In genomic region chr3:68607336-68607735, GRCm38 (mm10) we compare ENCODE assay signal across 21 mouse cellular contexts.
A peak's percentile ranks its signal among the peaks of the same experiment; 100 is the strongest.
DNase-seq lines count a peak whose midpoint lies in the region; ATAC-seq and TF ChIP-seq lines count a peak whose summit lies in the region.
"Had no signal": no experiment of that assay in that cellular context is flagged by ENCODE, and none has a peak within 500 bp of the region (broad histone marks: within the 10 kb centered on the region; RNA-seq: fewer than 3 reads in every experiment).

No protein-coding gene starts in this region.

- H3K27me3 ChIP-seq in heart, embryonic 11.5 days (ENCODE audit: control insufficient read depth, insufficient read depth, low read length), result no peaks in the 10 kb centered on the region
- H3K27me3 ChIP-seq in liver, embryonic 16.5 days (ENCODE audit: control insufficient read depth, insufficient read depth, low read depth, low read length), result no peaks in the 10 kb centered on the region
- no peaks in the 10 kb centered on the region for H3K27me3 ChIP-seq in midbrain, embryonic 10.5 days (ENCODE audit: low read depth, poor library complexity, severe bottlenecking)
- H3K27me3 ChIP-seq: forebrain, embryonic 13.5 days; hindbrain, embryonic 12.5 days; hindbrain, embryonic 15.5 days had no signal

- WGBS in heart, embryonic 11.5 days (ENCODE audit: insufficient replicate concordance), result 92% methylated on average over 8 of the region's 8 CpGs
- 66% methylated on average over 8 of the region's 8 CpGs for WGBS in liver, embryonic 16.5 days (ENCODE audit: insufficient replicate concordance)
- WGBS in midbrain, embryonic 10.5 days, result 94% methylated on average over 8 of the region's 8 CpGs

- no peak overlapping the region for H3K9ac ChIP-seq in heart, embryonic 11.5 days (ENCODE audit: low read depth, low read length)
- no peak overlapping the region for H3K9ac ChIP-seq in liver, embryonic 16.5 days (ENCODE audit: low read depth, low read length)
- H3K9ac ChIP-seq: forebrain, embryonic 13.5 days; hindbrain, embryonic 12.5 days; hindbrain, embryonic 15.5 days had no signal

- no peak overlapping the region for H3K4me3 ChIP-seq in heart, embryonic 11.5 days (ENCODE audit: low read depth, low read length)
- H3K4me3 ChIP-seq in layer of hippocampus, adult 2 months, result no peak overlapping the region
- no peak overlapping the region for H3K4me3 ChIP-seq in liver, embryonic 16.5 days (ENCODE audit: low read depth, low read length)
- no peak overlapping the region for H3K4me3 ChIP-seq in midbrain, embryonic 10.5 days
- H3K4me3 ChIP-seq: forebrain, embryonic 10.5 days; forebrain, embryonic 13.5 days; heart, adult 2 months; heart, embryonic 10.5 days; hindbrain, embryonic 12.5 days; hindbrain, embryonic 15.5 days had no signal

- H3K9me3 ChIP-seq in heart, embryonic 11.5 days (replicated peaks; ENCODE audit: control insufficient read depth, low read length), result no peaks in the 10 kb centered on the region
- H3K9me3 ChIP-seq in liver, embryonic 16.5 days (replicated peaks; ENCODE audit: control insufficient read depth, low read length), result no peaks in the 10 kb centered on the region
- H3K9me3 ChIP-seq in midbrain, embryonic 10.5 days (replicated peaks), result no peaks in the 10 kb centered on the region
- H3K9me3 ChIP-seq: forebrain, embryonic 10.5 days; forebrain, embryonic 13.5 days; heart, embryonic 10.5 days; hindbrain, embryonic 12.5 days; hindbrain, embryonic 15.5 days had no signal

- H3K4me2 ChIP-seq in heart, embryonic 11.5 days, result no peak overlapping the region
- H3K4me2 ChIP-seq in liver, embryonic 16.5 days (ENCODE audit: low read depth, low read length), result no peak overlapping the region
- H3K4me2 ChIP-seq: forebrain, embryonic 13.5 days; hindbrain, embryonic 12.5 days; hindbrain, embryonic 15.5 days had no signal

- no peak overlapping the region for H3K27ac ChIP-seq in heart, embryonic 11.5 days (ENCODE audit: low read depth, low read length)
- peak overlapping the region; percentile 87 for H3K27ac ChIP-seq in layer of hippocampus, adult 2 months
- no peak overlapping the region for H3K27ac ChIP-seq in liver, embryonic 16.5 days (ENCODE audit: low read length)
- no peak overlapping the region for H3K27ac ChIP-seq in midbrain, embryonic 10.5 days (replicated peaks)
- H3K27ac ChIP-seq: forebrain, embryonic 10.5 days; forebrain, embryonic 13.5 days; heart, adult 2 months; heart, embryonic 10.5 days; hindbrain, embryonic 12.5 days; hindbrain, embryonic 15.5 days had no signal

- peaks cover 2% of the 10 kb centered on the region; the same call in 1 of the 2 replicates for H3K36me3 ChIP-seq in heart, embryonic 11.5 days (ENCODE audit: control insufficient read depth, insufficient read depth, low read length)
- no peaks in the 10 kb centered on the region for H3K36me3 ChIP-seq in liver, embryonic 16.5 days (ENCODE audit: control insufficient read depth, insufficient read depth)
- 0 out of 2 replicates have a peak, but pooled peaks cover 3% of the 10 kb centered on the region for H3K36me3 ChIP-seq in midbrain, embryonic 10.5 days
- H3K36me3 ChIP-seq: hindbrain, embryonic 12.5 days; hindbrain, embryonic 15.5 days had no signal

- H3K4me1 ChIP-seq in heart, embryonic 11.5 days (ENCODE audit: control insufficient read depth, insufficient read depth, low read length), result peaks cover 9% of the 10 kb centered on the region; the same call in 1 of the 2 replicates
- no peaks in the 10 kb centered on the region for H3K4me1 ChIP-seq in liver, embryonic 16.5 days (ENCODE audit: control insufficient read depth, low read depth, low read length)
- H3K4me1 ChIP-seq in midbrain, embryonic 10.5 days, result no peaks in the 10 kb centered on the region; the same call in 1 of the 2 replicates

- no peak for TF ChIP-seq CTCF in layer of hippocampus, adult 2 months (conservative IDR thresholded peaks at IDR 0.05)

- no peak for ATAC-seq in heart, embryonic 11.5 days (replicated peaks; ENCODE audit: insufficient number of reproducible peaks, low FRiP score, low TSS enrichment)
- ATAC-seq in liver, embryonic 16.5 days (ENCODE audit: low read depth), result peak; percentile 59; the same call in 1 of the 2 replicates
- ATAC-seq: CD4-positive, CD25-positive, alpha-beta regulatory T cell, adult 4 months; forebrain, embryonic 13.5 days; forebrain, embryonic 16.5 days had no signal

- peak; percentile 66 for DNase-seq in heart, adult 11 months
- no peak for DNase-seq in layer of hippocampus, adult 2 months (ENCODE audit: low spot score in 2 of 2)
- DNase-seq in layer of hippocampus, adult 18-20 months (ENCODE audit: low spot score in 2 of 2), result no peak
- DNase-seq in liver, result no peak
- no peak for DNase-seq in midbrain, embryonic 10.5 days (ENCODE audit: low spot score)
- DNase-seq: adrenal gland, adult 2 months; adrenal gland, postnatal 14 days; cerebellum, adult 11 months; cerebellum, adult 9-10 months; cerebellum, postnatal 14 days; gastrocnemius, postnatal 25 days; heart, adult 2 months had no signal
